Mouse (Mus musculus): ENCODE results near the gene Kirrel3. TPM values are rescaled to one million over a fixed set of nuclear protein-coding genes. Genes with fewer than 3 reads are reported as not detected.

The Kirrel3 gene
- polyA plus RNA-seq, 1 experiment from 2014 or later: 0.60 TPM

DNA sequence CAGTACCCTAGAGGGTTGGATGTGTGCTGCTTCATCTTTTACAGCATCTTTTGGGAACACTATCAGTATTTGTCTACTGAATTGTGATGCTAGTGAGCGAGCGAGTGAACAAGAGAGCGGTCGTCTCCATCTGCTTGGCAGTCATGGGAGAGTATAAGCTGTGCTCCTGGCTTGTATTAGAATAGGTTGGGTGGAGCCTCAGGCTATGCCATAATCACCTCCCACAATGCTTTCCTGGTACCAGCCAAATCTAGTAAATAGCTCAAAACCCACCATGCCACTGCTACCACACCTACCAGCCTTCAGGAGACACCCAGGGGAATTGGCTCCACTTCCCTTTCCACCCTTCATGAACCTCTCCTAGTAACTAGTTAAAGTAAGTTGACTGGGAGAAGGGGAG, 285.3 kb downstream of the Kirrel3 start:
- TF ChIP-seq CTCF (IDR thresholded peaks at IDR 0.05; ENCODE audit: low read depth): no peak
- Histone ChIP-seq H3K27me3 (replicated peaks; ENCODE audit: control insufficient read depth, insufficient read depth, low read length) (no peaks in the 10 kb centered on the region), H3K9me3 (ENCODE audit: control insufficient read depth) (no peaks in the 10 kb centered on the region), H3K27ac (ENCODE audit: low read depth, low read length) (no peak overlapping the region), H3K9ac (ENCODE audit: low read depth, low read length) (no peak overlapping the region), H3K36me3 (ENCODE audit: control insufficient read depth, insufficient read depth) (no peaks in the 10 kb centered on the region), H3K4me2 (replicated peaks; ENCODE audit: low read depth) (no peak overlapping the region), H3K4me1 (replicated peaks; ENCODE audit: control insufficient read depth, insufficient read depth, low read length) (no peaks in the 10 kb centered on the region), H3K4me3 (ENCODE audit: low read depth, low read length) (no peak overlapping the region)
- 91% methylated on average over 4 of the region's 4 CpGs for WGBS
- no peak for ATAC-seq

DNA sequence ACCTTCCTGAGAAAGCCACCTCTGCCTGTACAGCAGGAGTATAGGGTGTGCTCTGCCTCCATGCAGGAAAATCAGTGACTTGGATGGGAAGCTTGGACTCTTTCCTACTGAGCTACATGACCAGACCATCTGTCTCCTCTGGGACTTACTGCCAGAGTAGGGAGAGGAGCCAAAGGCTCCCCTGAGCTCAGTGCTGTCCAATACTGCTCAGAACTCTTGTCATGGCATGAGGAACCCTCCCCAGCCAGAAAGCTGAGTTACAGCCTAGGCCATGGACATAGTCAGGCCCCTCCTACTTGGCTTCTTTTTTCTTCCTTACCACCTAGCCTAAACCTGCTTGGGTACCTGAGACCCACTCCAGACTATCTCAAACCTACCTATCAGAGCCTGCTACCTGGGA, 285.7 kb downstream of the Kirrel3 start:
- Histone ChIP-seq H3K27ac (ENCODE audit: low read depth, low read length) (no peak overlapping the region), H3K9me3 (ENCODE audit: control insufficient read depth) (no peaks in the 10 kb centered on the region)
- TF ChIP-seq CTCF (IDR thresholded peaks at IDR 0.05; ENCODE audit: low read depth): no peak

GRCm38 (mm10) chr9:34772022-34772437, 286.3 kb downstream of the Kirrel3 start:
- Histone ChIP-seq H3K9ac (ENCODE audit: low read depth, low read length) (no peak overlapping the region), H3K36me3 (ENCODE audit: control insufficient read depth, insufficient read depth) (no peaks in the 10 kb centered on the region), H3K9me3 (ENCODE audit: control insufficient read depth) (no peaks in the 10 kb centered on the region), H3K4me3 (ENCODE audit: low read depth, low read length) (no peak overlapping the region), H3K4me2 (replicated peaks; ENCODE audit: low read depth) (no peak overlapping the region), H3K27me3 (replicated peaks; ENCODE audit: control insufficient read depth, insufficient read depth, low read length) (no peaks in the 10 kb centered on the region), H3K4me1 (replicated peaks; ENCODE audit: control insufficient read depth, insufficient read depth, low read length) (no peaks in the 10 kb centered on the region), H3K27ac (ENCODE audit: low read depth, low read length) (no peak overlapping the region)
- ATAC-seq: no peak
- 87% methylated on average over 9 of the region's 9 CpGs for WGBS
- TF ChIP-seq CTCF (IDR thresholded peaks at IDR 0.05; ENCODE audit: low read depth): no peak

More for the DNA sequence above, 285.7 kb downstream of the Kirrel3 start:
- Histone ChIP-seq H3K4me2 (replicated peaks; ENCODE audit: low read depth) (no peak overlapping the region), H3K36me3 (ENCODE audit: control insufficient read depth, insufficient read depth) (no peaks in the 10 kb centered on the region), H3K9ac (ENCODE audit: low read depth, low read length) (no peak overlapping the region), H3K4me3 (ENCODE audit: low read depth, low read length) (no peak overlapping the region), H3K4me1 (replicated peaks; ENCODE audit: control insufficient read depth, insufficient read depth, low read length) (no peaks in the 10 kb centered on the region), H3K27me3 (replicated peaks; ENCODE audit: control insufficient read depth, insufficient read depth, low read length) (no peaks in the 10 kb centered on the region)
- ATAC-seq: no peak

DNA sequence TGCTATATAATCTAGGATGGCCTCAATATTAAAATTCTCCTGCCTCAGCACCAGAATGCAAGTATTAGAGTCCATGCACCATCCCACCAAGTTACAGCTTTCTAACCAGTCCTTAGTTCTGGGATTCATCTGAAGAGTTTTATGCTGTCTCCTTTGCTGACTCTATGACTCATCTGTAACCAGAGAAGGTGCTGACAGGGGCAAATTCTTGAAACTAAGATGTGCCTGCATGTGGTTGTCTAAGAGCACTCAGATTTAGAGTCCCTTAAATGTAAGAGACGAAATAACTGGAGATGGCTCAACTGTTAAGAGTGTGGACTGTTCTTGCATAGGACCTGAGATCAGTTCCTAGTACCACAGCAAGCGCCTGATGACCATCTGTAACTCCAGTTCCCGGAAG, 295.7 kb downstream of the Kirrel3 start:
- Histone ChIP-seq H3K36me3 (ENCODE audit: control insufficient read depth, insufficient read depth) (no peaks in the 10 kb centered on the region), H3K4me2 (replicated peaks; ENCODE audit: low read depth) (no peak overlapping the region), H3K27me3 (replicated peaks; ENCODE audit: control insufficient read depth, insufficient read depth, low read length) (no peaks in the 10 kb centered on the region), H3K9me3 (ENCODE audit: control insufficient read depth) (no peaks in the 10 kb centered on the region), H3K27ac (ENCODE audit: low read depth, low read length) (no peak overlapping the region), H3K9ac (ENCODE audit: low read depth, low read length) (no peak overlapping the region), H3K4me3 (ENCODE audit: low read depth, low read length) (no peak overlapping the region), H3K4me1 (replicated peaks; ENCODE audit: control insufficient read depth, insufficient read depth, low read length) (no peaks in the 10 kb centered on the region)
- TF ChIP-seq CTCF (IDR thresholded peaks at IDR 0.05; ENCODE audit: low read depth): no peak
- WGBS: 85% methylated on average over 3 of the region's 3 CpGs
- ATAC-seq: no peak

- no peak for TF ChIP-seq CTCF (IDR thresholded peaks at IDR 0.05; ENCODE audit: low read depth)
- no peaks in the 10 kb centered on the region for H3K9me3 ChIP-seq (ENCODE audit: control insufficient read depth)
- no peaks in the 10 kb centered on the region for H3K4me1 ChIP-seq (replicated peaks; ENCODE audit: control insufficient read depth, insufficient read depth, low read length)
- no peak for ATAC-seq
- no peak overlapping the region for H3K4me2 ChIP-seq (replicated peaks; ENCODE audit: low read depth)
- H3K9ac ChIP-seq (ENCODE audit: low read depth, low read length): no peak overlapping the region
- no peak overlapping the region for H3K27ac ChIP-seq (ENCODE audit: low read depth, low read length)
- no peaks in the 10 kb centered on the region for H3K36me3 ChIP-seq (ENCODE audit: control insufficient read depth, insufficient read depth)
- H3K27me3 ChIP-seq (replicated peaks; ENCODE audit: control insufficient read depth, insufficient read depth, low read length): no peaks in the 10 kb centered on the region
- WGBS: 58% methylated on average over 3 of the region's 3 CpGs
- no peak overlapping the region for H3K4me3 ChIP-seq (ENCODE audit: low read depth, low read length)
Measured at GRCm38 (mm10) chr9:34787915-34788314, 302.2 kb downstream of the Kirrel3 start.

DNA sequence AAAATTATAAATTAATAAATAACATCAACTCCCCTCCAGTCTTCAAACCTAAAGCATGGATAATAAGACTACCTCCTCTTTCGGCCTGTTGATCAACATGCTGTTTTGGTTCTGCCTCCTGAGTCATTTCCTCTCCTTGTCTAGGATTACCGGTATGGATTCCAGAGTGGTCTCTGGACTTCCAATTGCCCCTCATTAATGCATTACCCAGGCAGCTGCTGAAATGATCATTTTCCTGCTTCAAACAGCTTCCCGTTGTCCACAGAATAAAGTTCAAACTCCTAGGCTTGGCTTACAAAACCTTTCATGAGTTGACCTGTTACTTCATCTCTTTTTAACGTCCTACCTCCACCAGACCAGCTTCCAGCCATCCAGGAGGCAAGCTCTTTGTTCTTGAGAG, 309.5 kb downstream of the Kirrel3 start:
- H3K4me2 ChIP-seq (replicated peaks; ENCODE audit: low read depth): no peak overlapping the region
- no peak for TF ChIP-seq CTCF (IDR thresholded peaks at IDR 0.05; ENCODE audit: low read depth)
- no peaks in the 10 kb centered on the region for H3K27me3 ChIP-seq (replicated peaks; ENCODE audit: control insufficient read depth, insufficient read depth, low read length)
- H3K9me3 ChIP-seq (ENCODE audit: control insufficient read depth): no peaks in the 10 kb centered on the region
- H3K4me3 ChIP-seq (ENCODE audit: low read depth, low read length): no peak overlapping the region
- H3K36me3 ChIP-seq (ENCODE audit: control insufficient read depth, insufficient read depth): no peaks in the 10 kb centered on the region
- no peak for ATAC-seq
- no peaks in the 10 kb centered on the region for H3K4me1 ChIP-seq (replicated peaks; ENCODE audit: control insufficient read depth, insufficient read depth, low read length)
- no peak overlapping the region for H3K9ac ChIP-seq (ENCODE audit: low read depth, low read length)
- H3K27ac ChIP-seq (ENCODE audit: low read depth, low read length): no peak overlapping the region
- WGBS: 51% methylated on average over 4 of the region's 4 CpGs

- Histone ChIP-seq H3K9ac (ENCODE audit: low read depth, low read length) (no peak overlapping the region), H3K9me3 (ENCODE audit: control insufficient read depth) (no peaks in the 10 kb centered on the region), H3K4me1 (replicated peaks; ENCODE audit: control insufficient read depth, insufficient read depth, low read length) (no peaks in the 10 kb centered on the region), H3K4me2 (replicated peaks; ENCODE audit: low read depth) (no peak overlapping the region), H3K27ac (ENCODE audit: low read depth, low read length) (no peak overlapping the region), H3K27me3 (replicated peaks; ENCODE audit: control insufficient read depth, insufficient read depth, low read length) (no peaks in the 10 kb centered on the region), H3K4me3 (ENCODE audit: low read depth, low read length) (no peak overlapping the region), H3K36me3 (ENCODE audit: control insufficient read depth, insufficient read depth) (no peaks in the 10 kb centered on the region)
- 62% methylated on average over 6 of the region's 6 CpGs for WGBS
- no peak for ATAC-seq
- TF ChIP-seq CTCF (IDR thresholded peaks at IDR 0.05; ENCODE audit: low read depth): no peak
Measured at GRCm38 (mm10) chr9:34797688-34798339, 312.1 kb downstream of the Kirrel3 start.
